Mouse (Mus musculus) cerebellum, postnatal 25 days (tissue): ENCODE measurements around the gene Slc32a1.

ENCODE experiments used
- DNase-seq, 2 experiments: peaks; one replicate each; pipeline ENCODE4 v3.0.0; 2021; ENCODE audit warnings: mixed read lengths in 2 of 2

The Slc32a1 gene

GRCm38 (mm10) chr2:158610488-158611325, at the start of gene Slc32a1:
Gene Slc32a1, plus strand, starts transcription at chr2:158610767.
- peak in 1 of 2 experiments; percentile 60 for DNase-seq

- DNase-seq, result no peak
Measured at GRCm38 (mm10) chr2:158560801-158561200, 49.8 kb upstream of the Slc32a1 start.

- DNase-seq, result no peak
Measured at GRCm38 (mm10) chr2:158561371-158562144, 49.0 kb upstream of the Slc32a1 start.

GRCm38 (mm10) chr2:158570421-158571081, 40.0 kb upstream of the Slc32a1 start:
- no peak for DNase-seq

GRCm38 (mm10) chr2:158579979-158580378, 30.6 kb upstream of the Slc32a1 start:
- DNase-seq, result no peak

GRCm38 (mm10) chr2:158584621-158585358, 25.8 kb upstream of the Slc32a1 start:
- DNase-seq, result no peak

- no peak for DNase-seq
Measured at GRCm38 (mm10) chr2:158588524-158589271, 21.9 kb upstream of the Slc32a1 start.

GRCm38 (mm10) chr2:158590495-158590894, 20.1 kb upstream of the Slc32a1 start:
- DNase-seq, result no peak

GRCm38 (mm10) chr2:158591286-158591685, 19.3 kb upstream of the Slc32a1 start:
- DNase-seq, result peak in 1 of 2 experiments; percentile 18

GRCm38 (mm10) chr2:158593371-158593770, 17.2 kb upstream of the Slc32a1 start:
- no peak for DNase-seq

- DNase-seq, result peak; percentile 47 to 71
Measured at GRCm38 (mm10) chr2:158595103-158595502, 15.5 kb upstream of the Slc32a1 start.

GRCm38 (mm10) chr2:158595577-158595976, 15.0 kb upstream of the Slc32a1 start:
- no peak for DNase-seq

GRCm38 (mm10) chr2:158596803-158597202, 13.8 kb upstream of the Slc32a1 start:
- DNase-seq, result no peak

- no peak for DNase-seq
Measured at GRCm38 (mm10) chr2:158600517-158600916, 10.1 kb upstream of the Slc32a1 start.

GRCm38 (mm10) chr2:158601326-158601725, 9.2 kb upstream of the Slc32a1 start:
- DNase-seq, result no peak

- DNase-seq, result no peak
Measured at GRCm38 (mm10) chr2:158602663-158603062, 7.9 kb upstream of the Slc32a1 start.

GRCm38 (mm10) chr2:158606511-158606964, 4.0 kb upstream of the Slc32a1 start:
- DNase-seq, result peak in 1 of 2 experiments; percentile 9

- DNase-seq, result no peak
Measured at GRCm38 (mm10) chr2:158609681-158610080, 886 bp upstream of the Slc32a1 start.

GRCm38 (mm10) chr2:158611326-158611719, 756 bp downstream of the Slc32a1 start:
- DNase-seq, result peak in 1 of 2 experiments; percentile 14

- DNase-seq, result peak; percentile 16 to 50
Measured at GRCm38 (mm10) chr2:158611726-158612670, 1.4 kb downstream of the Slc32a1 start.
